In the genomic region with DNA sequence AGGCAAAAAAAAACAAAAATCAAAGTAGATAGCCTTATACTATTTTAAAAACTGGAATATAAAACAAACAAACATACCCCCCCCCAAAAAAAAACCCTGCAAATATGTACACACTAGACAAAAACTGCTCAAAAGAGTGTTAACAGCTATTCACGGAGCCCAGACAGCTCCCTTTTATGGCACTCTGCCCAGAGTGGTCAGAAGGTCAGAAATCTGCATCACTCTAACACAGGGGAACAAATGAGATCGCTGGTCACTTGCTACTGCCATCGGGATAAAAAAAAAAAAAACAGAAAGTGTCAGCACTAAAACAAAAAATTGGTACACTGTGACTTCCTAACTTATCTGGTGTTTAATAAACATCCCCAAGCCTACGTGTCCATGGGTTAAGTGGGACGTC, we compare ENCODE assay signal across 12 mouse cellular contexts.
DNase-seq lines count a peak whose midpoint lies in the region; ATAC-seq lines count a peak whose summit lies in the region.
"Had no signal": no experiment of that assay in that cellular context is flagged by ENCODE, and none has a peak within 500 bp of the region (broad histone marks: within the 10 kb centered on the region; RNA-seq: fewer than 3 reads in every experiment).

No protein-coding gene starts in this region.

- no peak overlapping the region for H3K4me3 ChIP-seq in kidney, embryonic 15.5 days (replicated peaks)
- H3K4me3 ChIP-seq: forebrain, embryonic 15.5 days; heart, embryonic 15.5 days; layer of hippocampus, adult 2 months; liver, embryonic 13.5 days had no signal

- no peaks in the 10 kb centered on the region for H3K9me3 ChIP-seq in kidney, embryonic 15.5 days (replicated peaks)
- H3K9me3 ChIP-seq: forebrain, embryonic 15.5 days; heart, embryonic 15.5 days; liver, embryonic 13.5 days had no signal

- H3K4me1 ChIP-seq in kidney, embryonic 15.5 days: no peaks in the 10 kb centered on the region
- H3K4me1 ChIP-seq: forebrain, embryonic 15.5 days; liver, embryonic 13.5 days had no signal

- H3K27me3 ChIP-seq in kidney, embryonic 15.5 days: no peaks in the 10 kb centered on the region
- H3K27me3 ChIP-seq: forebrain, embryonic 15.5 days; heart, embryonic 15.5 days; liver, embryonic 13.5 days had no signal

- intact Hi-C loops in heart, postnatal 10 days (cut with DNase I): no loop called here

- ATAC-seq in kidney, embryonic 15.5 days (replicated peaks; ENCODE audit: low FRiP score): no peak
- ATAC-seq: forebrain, embryonic 15.5 days had no signal

- H3K36me3 ChIP-seq in kidney, embryonic 15.5 days: no peaks in the 10 kb centered on the region
- H3K36me3 ChIP-seq: forebrain, embryonic 15.5 days; heart, embryonic 15.5 days; liver, embryonic 13.5 days had no signal

- 48% methylated on average over 5 of the region's 5 CpGs for WGBS in kidney, embryonic 15.5 days

- DNase-seq in kidney, adult 18-20 months: peak; percentile 36
- DNase-seq in adrenal gland, postnatal 10 days: peak; percentile 61
- DNase-seq in heart, postnatal 10 days: peak; percentile 42 to 52
- peak; percentile 53 for DNase-seq in lung, postnatal 10 days
- DNase-seq in layer of hippocampus, adult 9-10 months (ENCODE audit: low spot score): no peak
- DNase-seq in embryo, embryonic 9.5 days (ENCODE audit: extremely low spot score): no peak
- DNase-seq: cerebellum, postnatal 25 days; liver, embryonic 13.5 days had no signal

- no peak overlapping the region for H3K27ac ChIP-seq in kidney, embryonic 15.5 days
- H3K27ac ChIP-seq: forebrain, embryonic 15.5 days; heart, embryonic 15.5 days; layer of hippocampus, adult 2 months; liver, embryonic 13.5 days had no signal

- no peak overlapping the region for H3K9ac ChIP-seq in kidney, embryonic 15.5 days
- H3K9ac ChIP-seq: forebrain, embryonic 15.5 days; heart, embryonic 15.5 days; liver, embryonic 13.5 days had no signal

- H3K4me2 ChIP-seq in kidney, embryonic 15.5 days: no peak overlapping the region
- H3K4me2 ChIP-seq: forebrain, embryonic 15.5 days; heart, embryonic 15.5 days; liver, embryonic 13.5 days had no signal

Comparison
In these comparisons a context has a peak if more than half of its experiments do, and no peak if none do; other contexts are left out.
1. DNase-seq: peak in kidney, adult 18-20 months (single experiment), adrenal gland, postnatal 10 days (single experiment), heart, postnatal 10 days (2 of 2) and lung, postnatal 10 days (single experiment); none in layer of hippocampus, adult 9-10 months (single experiment) and embryo, embryonic 9.5 days (single experiment).